Mouse (Mus musculus) Patski (cell line): Measurements from ENCODE around the gene Heatr1. TPM values are rescaled to one million over a fixed set of nuclear protein-coding genes. Genes with fewer than 3 reads are reported as not detected.
A peak's percentile ranks its signal among the peaks of the same experiment; 100 is the strongest.

Experiments
- ATAC-seq: fragments of 100-300 bp; one replicate; pipeline ENCODE4 v1.8.0; 2021
- CTCF ChIA-PET: fragments of 350-600 bp; sonication (Branson Sonifier 250); formaldehyde crosslinking; loops from one replicate; lab custom pipeline; 2022; ENCODE audit warnings: inconsistent platforms; lab: Charles Lee
- POLR2A ChIA-PET: fragments of 350-600 bp; sonication (Branson Sonifier 250); formaldehyde crosslinking; loops from one replicate; lab custom pipeline; 2022; ENCODE audit warnings: antibody characterized with exemption, inconsistent platforms; lab: Charles Lee
- DNase-seq: peaks from one replicate; pipeline ENCODE4 v3.0.0-alpha.2; 2011; ENCODE audit warnings: low read depth, low spot score
- H3K27me3 ChIP-seq: fragments of 371-371 bp; one replicate; pipeline ENCODE4 v1.5.1; 2021
- CTCF ChIP-seq: fragments of 100-300 bp; IDR thresholded peaks from one replicate; pipeline ENCODE4 v1.5.1; 2021
- in situ Hi-C: fragments of 300-500 bp; cut with MboI; formaldehyde crosslinking; loops from 3 replicates; pipeline ENCODE4 v1.11.1; 2018; ENCODE audit warnings: low pct_unique_long_range_greater_than_20kb, mixed read lengths
- polyA plus RNA-seq: library from polyadenylated mRNA; unstranded; gene quantifications from one replicate; pipeline ENCODE4 v1.2.3, GENCODE M21; 2021

Gene Heatr1
- polyA plus RNA-seq, 1 experiment from 2014 or later = 24.6 TPM

- TF ChIP-seq CTCF = no peak
- H3K27me3 ChIP-seq = peaks cover under 1% of the 10 kb centered on the region
- DNase-seq (no peak), ATAC-seq (no peak)
- POLR2A ChIA-PET = no interaction called here
- CTCF ChIA-PET = interaction anchor here (1.0 kb wide), 1 partner anchor 10 kb away, joined by 3 read pairs; the partner anchor contains the start of gene Heatr1
- in situ Hi-C loops = loop anchor here (5.0 to 25.0 kb wide), 3 partner anchors 90 to 622 kb away; no protein-coding TSS in a partner anchor
Observed at GRCm38 (mm10) chr13:12384796-12385195, 10.0 kb upstream of the Heatr1 start.

GRCm38 (mm10) chr13:12386286-12386685, 8.5 kb upstream of the Heatr1 start:
- ChIA-PET POLR2A (no interaction called here), CTCF (interaction anchor here (1.0 to 1.5 kb wide), 3 partner anchors 10 to 177 kb away, joined by 3 read pairs; no protein-coding TSS in a partner anchor)
- ATAC-seq = no peak
- TF ChIP-seq CTCF = no peak
- no peak for DNase-seq
- H3K27me3 ChIP-seq = peaks cover 2% of the 10 kb centered on the region
- in situ Hi-C loops = loop anchor here (5.0 to 25.0 kb wide), 3 partner anchors 91 to 624 kb away; no protein-coding TSS in a partner anchor

DNA sequence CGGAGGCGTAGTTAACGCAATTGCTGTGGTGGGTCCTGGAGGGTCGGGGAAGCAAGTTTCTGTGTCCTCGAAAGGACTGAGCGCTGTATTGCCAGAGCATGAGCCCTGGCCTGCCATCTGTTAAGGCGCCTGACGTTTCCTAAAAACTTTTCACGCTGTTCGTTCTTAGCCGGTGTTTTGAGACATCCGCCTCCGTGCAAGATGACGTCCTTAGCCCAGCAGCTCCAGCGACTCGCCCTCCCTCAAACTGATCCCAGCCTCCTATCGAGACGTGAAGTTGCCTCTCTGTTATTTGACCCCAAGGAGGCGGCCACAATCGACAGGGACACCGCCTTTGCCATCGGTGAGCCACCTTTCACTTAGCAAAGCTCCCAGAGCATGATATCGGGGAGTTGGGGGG, 744 bp downstream of the Heatr1 start:
- DNase-seq = no peak
- in situ Hi-C loops = loop anchor here (25.0 kb wide), 1 partner anchor 633 kb away; no protein-coding TSS in a partner anchor
- ChIA-PET CTCF (no interaction called here), POLR2A (no interaction called here)
- peaks cover 4% of the 10 kb centered on the region for H3K27me3 ChIP-seq
- TF ChIP-seq CTCF = no peak
- peak; percentile 34 for ATAC-seq

DNA sequence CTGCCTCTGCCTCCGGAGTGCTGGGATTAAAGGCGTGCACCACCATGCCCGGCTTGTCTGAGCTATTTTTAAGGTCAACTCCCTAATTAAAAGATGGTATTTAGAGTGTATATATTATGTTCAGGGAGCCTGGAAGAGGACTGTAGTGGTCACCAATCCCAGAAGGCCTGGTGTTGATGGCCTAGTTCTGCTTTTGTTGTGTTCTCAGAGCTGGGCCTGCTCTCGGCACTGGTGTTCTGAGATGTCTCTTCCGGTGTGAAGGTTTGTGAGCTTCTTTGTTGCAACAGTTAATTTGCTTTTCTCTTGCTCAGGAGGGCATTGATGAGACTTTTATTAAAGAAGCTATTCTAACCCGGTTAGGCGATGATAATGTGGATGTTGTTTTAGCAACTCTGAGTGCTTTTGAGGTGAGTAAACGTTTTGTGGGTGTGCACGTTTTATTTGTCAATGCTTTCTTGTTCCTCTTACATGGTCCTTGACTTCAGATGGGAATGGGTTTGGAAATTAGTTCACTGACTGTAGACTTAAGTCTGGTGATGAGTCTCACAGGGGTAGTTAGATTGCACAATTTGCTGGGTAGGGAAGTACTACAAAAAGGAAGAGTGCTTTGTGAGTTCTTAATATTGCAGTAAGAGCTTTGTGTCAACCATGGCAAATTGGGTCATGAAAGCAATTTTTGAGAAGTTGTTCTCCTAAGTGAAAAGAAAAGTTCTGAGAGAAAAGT, 13.7 kb downstream of the Heatr1 start:
- H3K27me3 ChIP-seq = no peaks in the 10 kb centered on the region
- in situ Hi-C loops = no loop called here
- no peak for TF ChIP-seq CTCF
- DNase-seq (no peak), ATAC-seq (no peak)
- POLR2A ChIA-PET = no interaction called here
- CTCF ChIA-PET = no interaction called here

DNA sequence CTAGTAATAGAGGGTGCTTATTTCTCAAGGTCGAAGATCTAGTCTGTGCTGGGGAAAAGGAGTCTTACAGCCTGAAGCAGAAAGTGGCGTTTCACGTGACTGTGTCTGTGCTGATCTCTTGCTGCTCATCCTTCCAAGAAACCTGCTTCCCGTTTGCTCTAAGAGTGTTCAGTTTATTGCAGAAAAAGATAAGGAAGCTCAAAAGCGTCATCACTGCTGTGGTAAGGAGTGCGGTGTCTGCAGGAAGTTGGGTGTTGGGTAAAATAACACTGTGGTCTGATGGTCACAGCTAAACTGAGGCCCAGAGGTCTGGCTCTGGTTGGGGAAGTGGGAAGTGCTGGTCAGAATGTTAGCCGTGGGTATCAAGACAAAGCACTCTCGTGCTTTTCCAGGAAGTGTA, 17.2 kb downstream of the Heatr1 start:
- DNase-seq (no peak), ATAC-seq (no peak)
- in situ Hi-C loops = no loop called here
- ChIA-PET POLR2A (no interaction called here), CTCF (interaction anchor here (1.2 kb wide), 1 partner anchor 22 kb away, joined by 4 read pairs; no protein-coding TSS in a partner anchor)
- TF ChIP-seq CTCF = no peak
- no peaks in the 10 kb centered on the region for H3K27me3 ChIP-seq

DNA sequence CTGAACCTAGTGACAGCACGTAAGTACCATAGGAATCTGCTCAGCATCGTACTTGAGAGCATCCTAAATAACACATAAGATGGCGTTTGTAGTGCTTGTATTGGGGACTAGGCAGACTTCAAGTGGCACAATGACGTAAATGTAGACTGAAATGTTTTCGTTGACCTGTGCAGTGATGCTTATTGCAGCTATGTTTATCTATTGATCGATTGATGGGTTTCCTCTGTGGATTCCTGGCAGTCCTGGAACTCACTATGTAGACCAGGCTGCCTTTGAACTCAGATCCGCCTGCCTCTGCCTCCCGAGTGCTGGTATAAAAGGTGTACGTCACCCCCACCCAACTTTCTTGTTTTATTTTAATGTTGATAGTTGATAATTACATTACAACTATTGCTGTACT, 25.8 kb downstream of the Heatr1 start:
- no peak for ATAC-seq
- DNase-seq = no peak
- no peak for TF ChIP-seq CTCF
- CTCF ChIA-PET = interaction anchor here (1.4 to 1.6 kb wide), 2 partner anchors 15 to 55 kb away, joined by 3 to 4 read pairs; no protein-coding TSS in a partner anchor
- H3K27me3 ChIP-seq = no peaks in the 10 kb centered on the region
- in situ Hi-C loops = no loop called here
- POLR2A ChIA-PET = no interaction called here

- DNase-seq (no peak), ATAC-seq (no peak)
- POLR2A ChIA-PET = interaction anchor here (0.6 kb wide), 1 partner anchor 21 kb away, joined by 3 read pairs; no protein-coding TSS in a partner anchor
- no peak for TF ChIP-seq CTCF
- CTCF ChIA-PET = interaction anchor here (0.9 to 1.3 kb wide), 2 partner anchors 12 kb away, joined by 3 to 4 read pairs; no protein-coding TSS in a partner anchor
- in situ Hi-C loops = no loop called here
- H3K27me3 ChIP-seq = no peaks in the 10 kb centered on the region
Observed at GRCm38 (mm10) chr13:12428556-12428955, 33.7 kb downstream of the Heatr1 start.

DNA sequence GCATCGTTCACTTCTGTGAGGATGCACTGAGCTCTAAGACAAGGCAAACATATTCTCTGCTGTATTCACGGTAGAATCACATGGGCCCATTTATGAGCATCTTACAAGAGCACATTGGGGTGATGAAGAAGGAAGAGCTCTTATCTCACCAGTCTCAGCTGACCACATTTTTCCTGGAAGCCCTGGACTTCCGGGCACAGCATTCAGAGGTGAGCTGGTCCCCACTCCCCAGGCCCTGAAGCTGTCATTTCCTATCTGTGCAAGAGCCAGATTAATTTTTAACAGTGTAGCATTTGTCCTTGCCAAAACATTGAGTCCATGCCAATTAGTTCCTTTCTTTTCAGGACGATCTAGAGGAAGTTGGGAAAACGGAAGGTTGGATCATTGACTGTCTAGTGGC, 39.0 kb downstream of the Heatr1 start:
- no peak for TF ChIP-seq CTCF
- no peak for DNase-seq
- ChIA-PET CTCF (interaction anchor here (1.1 to 1.4 kb wide), 3 partner anchors 12 to 22 kb away, joined by 3 to 5 read pairs (median 4); no protein-coding TSS in a partner anchor), POLR2A (no interaction called here)
- in situ Hi-C loops = no loop called here
- ATAC-seq = no peak
- no peaks in the 10 kb centered on the region for H3K27me3 ChIP-seq

DNA sequence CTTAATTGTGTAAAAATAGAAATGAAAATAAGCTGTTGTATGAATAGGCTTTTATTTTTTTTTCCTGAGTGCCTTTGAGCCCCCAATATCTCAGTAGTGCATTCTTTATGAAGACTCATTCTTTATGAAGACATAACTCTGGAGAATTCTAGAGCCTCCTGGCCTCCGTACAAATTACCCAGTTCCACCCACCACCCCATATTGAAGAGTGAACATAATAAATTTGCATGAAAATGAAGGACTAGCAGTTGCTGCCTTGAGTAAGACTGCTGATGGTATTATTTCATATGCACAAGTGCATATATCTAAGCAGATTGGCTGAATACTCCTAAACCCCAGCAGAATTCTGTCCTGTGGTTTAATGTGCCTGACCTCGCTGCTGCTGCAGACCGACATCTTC, 44.8 kb downstream of the Heatr1 start:
- no peak for TF ChIP-seq CTCF
- POLR2A ChIA-PET = no interaction called here
- no peak for DNase-seq
- in situ Hi-C loops = no loop called here
- H3K27me3 ChIP-seq = no peaks in the 10 kb centered on the region
- ATAC-seq = no peak
- CTCF ChIA-PET = interaction anchor here (1.5 kb wide), 1 partner anchor 9 kb away, joined by 3 read pairs; no protein-coding TSS in a partner anchor

DNA sequence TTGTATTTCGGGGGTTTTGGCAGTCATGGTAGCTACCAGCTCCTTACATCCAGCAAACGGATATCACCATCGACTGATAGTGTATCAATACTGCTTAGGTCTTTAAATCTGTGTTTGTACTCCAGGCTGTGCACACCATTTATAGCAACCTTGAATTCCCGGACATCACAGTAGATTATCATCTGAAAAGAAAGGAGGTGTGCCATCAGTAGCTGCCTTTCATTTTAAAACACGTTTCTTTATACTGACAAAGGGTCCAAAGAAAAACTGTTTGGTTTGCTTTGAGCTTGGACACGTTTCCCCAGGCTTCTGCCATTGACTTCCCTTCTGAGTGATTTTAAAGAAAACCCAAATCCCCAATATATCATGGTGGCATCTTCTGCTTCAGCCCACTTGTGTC, 46.0 kb downstream of the Heatr1 start:
- POLR2A ChIA-PET = no interaction called here
- no peaks in the 10 kb centered on the region for H3K27me3 ChIP-seq

More for the DNA sequence above, 46.0 kb downstream of the Heatr1 start:
- DNase-seq (no peak), ATAC-seq (no peak)
- CTCF ChIA-PET = interaction anchor here (1.2 kb wide), 1 partner anchor 12 kb away, joined by 3 read pairs; no protein-coding TSS in a partner anchor
- in situ Hi-C loops = no loop called here
- TF ChIP-seq CTCF = no peak
